Mouse (Mus musculus): Measurements from ENCODE around the gene Lsm4.

Lsm4 gene

DNA sequence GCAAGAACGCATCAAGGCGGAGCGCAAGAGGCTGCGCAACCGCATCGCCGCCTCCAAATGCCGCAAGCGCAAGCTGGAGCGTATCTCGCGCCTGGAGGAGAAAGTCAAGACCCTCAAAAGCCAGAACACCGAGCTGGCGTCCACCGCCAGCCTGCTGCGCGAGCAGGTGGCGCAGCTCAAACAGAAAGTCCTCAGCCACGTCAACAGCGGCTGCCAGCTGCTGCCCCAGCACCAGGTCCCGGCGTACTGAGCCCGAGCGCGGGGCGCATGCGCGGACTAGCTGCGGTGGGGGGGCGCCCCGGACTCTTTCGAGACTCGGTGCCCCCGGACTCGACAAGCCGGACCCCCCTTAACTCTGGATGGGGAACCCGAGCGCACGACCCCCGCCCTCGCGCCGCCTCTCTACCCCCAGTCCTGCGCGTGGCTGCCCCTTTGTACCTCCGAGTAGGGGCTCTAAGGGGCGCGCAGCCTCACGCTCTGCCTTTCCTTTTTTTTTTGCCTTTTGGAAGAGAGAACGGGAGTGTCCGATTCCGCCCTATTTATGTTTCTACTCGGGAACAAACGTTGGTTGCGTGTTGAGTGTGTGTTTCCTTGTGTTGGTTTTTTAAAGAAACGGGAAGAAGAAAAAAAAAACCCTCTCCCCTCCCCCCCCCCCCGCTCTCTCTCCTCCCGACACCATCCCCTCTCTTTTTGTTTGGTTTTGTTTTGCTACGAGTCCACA, 26.9 kb downstream of the Lsm4 start:
- ATAC-seq (ENCODE audit: low TSS enrichment), result peak; percentile 3

DNA sequence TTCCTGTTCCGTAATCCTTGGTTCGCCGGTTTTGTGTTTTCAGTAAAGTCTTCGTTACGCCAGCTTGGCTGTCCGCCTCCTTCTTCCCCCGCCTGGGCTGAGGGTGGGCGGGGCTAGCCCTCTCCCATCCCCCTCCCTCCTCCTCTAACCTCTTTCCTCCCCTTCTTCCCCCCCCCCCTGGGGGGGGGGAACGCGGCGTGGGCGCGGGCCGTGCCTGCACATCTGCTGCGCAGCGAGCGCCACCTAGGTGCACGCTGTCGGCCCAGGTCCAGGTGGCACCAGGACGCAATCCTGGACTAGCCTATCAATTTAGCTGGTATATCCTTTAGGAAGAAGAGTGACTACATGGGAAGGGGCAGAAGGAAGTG, 27.5 kb downstream of the Lsm4 start:
- ATAC-seq (ENCODE audit: low TSS enrichment), result peak; percentile 2; the same call in 1 of the 2 replicates

DNA sequence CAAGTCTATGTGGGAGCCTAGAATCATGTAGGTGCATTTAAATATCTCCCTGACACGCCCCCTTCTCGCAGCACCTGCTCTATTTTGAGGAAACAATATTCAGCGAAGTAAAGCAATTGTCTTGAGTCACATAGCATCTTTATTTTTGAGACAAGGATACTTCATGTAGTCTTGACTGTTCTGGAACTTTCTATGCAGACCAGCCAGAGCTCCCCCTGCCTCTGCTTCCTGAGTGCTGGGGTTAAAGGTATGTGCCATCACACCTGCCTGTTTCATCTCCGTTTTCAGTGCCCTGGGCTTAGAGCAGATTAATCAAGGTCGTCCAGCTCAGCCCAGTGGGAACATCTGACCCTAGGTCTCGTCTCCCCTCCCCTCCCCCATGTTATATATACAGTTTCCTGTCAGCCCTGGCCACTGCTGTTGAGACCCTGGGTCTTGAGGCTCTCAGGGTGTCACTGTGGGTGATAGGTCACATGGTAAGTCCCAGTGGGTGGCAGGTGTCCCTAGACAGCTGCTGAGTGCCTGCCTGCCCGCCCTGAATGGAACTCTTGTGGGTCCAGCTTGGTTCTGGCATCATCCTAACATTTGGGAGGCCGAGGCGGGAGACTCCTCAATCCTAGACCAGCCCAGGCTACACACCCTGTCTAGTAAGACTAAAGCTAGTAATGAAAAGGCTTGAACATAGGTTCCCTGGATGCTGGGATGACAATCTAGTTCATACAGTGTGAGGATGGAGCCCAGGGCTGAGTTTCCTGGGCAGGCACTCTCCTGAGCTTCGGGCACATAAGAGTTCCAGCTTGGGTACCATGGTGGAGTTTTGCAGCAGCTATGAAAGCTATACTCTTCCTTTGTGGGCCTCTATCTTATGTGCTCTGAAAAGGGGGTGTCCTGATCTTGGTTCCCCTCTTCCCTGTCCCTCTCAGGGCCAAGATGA, 28.3 kb downstream of the Lsm4 start:
- no peak for ATAC-seq (ENCODE audit: low TSS enrichment)

DNA sequence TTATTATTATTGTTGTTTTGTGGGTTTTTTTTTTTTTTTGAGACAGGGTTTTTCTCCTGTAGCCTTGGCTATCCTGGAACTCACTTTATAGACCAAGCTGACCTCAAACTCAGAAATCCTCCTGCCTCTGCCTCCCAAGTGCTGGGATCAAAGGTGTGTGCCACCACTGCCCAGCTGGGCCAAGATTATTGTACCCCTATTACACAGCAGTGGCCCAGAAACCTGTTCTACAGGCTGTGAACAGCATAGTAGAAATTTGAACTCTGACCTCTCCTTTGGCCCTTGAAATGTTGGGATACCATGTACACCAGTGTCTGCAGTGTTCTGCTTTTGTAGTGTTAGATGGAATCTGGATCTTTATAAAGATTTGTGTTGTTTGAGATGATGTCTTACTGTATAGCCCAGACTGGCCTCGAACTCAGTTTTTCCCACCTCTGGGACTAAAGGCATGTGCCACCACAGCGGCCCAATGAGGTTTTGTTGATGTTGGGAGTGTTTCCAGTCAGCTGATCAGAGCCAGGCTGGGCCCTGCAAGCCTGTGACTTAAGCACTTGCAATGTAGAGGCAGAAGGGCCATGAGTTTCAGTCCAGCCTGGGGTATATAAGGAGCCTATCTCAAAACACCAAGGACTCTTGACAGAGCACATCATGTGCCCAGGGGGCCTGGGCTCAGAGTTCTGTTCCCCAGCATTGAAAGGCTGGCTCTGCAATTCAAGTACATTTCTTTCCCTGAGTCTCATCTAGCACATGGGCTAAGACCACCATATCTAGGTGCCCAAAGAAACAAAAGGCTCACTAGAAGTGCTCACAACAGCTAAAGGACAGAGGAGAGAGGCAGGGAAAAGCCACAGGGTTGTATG, 29.2 kb downstream of the Lsm4 start:
- no peak for ATAC-seq (ENCODE audit: low TSS enrichment)

DNA sequence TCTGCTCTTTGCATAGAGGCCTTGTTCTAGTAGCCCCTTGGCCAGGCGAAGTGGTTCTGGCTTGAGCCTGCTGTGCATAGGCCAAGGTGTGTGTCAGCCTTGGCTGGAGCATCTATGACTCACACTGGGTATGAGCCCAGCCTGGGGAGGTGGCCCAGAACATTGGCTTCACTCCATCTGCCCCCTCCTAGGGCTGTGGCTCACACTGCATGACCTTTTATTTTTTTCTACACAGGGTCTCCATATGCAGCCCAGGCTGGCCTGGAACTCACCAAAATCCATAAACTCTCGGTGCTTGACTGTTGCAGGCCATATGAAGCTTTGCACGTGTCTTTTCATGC, 29.8 kb downstream of the Lsm4 start:
- ATAC-seq (ENCODE audit: low TSS enrichment), result no peak

DNA sequence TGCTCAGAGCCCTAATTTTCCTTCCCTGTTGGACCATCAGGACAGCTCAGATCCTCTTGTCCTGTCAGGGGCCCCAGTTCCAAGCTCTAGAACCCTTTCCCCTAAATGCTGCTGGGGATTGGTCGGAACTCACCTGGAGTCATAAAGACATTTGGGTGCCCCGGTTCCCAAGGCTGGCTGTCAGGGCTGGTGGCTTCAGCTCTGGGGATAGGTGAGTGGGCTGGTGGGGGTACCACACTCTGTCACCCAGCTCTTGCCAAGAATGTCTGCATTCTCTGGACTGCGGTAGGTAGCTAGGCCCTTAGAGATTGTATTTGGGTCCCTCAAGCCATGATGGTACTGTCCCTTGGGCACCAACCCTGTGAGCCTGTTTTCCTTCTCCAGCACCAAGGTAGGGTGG, 30.2 kb downstream of the Lsm4 start, which contains the start of gene Iqcn:
Iqcn (plus strand) TSS at position 171 of the 400 bp plus-strand sequence.
- no peak for ATAC-seq (ENCODE audit: low TSS enrichment)

DNA sequence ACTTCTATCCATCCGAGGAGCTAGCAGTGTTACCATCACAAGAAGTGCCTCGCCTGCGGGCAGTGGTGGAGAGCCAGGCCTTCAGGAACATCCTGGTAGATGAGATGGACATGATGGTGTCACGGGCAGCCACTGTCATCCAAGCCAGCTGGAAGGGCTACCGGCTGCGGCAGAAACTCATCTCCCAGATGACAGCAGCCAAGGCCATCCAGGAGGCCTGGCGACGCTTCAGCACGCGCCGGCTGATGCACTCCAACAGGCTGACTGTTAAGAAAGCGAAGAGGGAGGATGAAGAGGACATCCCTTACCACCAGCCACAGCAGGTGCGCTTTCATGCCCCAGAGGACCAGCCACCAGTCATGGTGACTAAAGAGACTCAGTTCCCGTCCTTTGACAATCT, 35.2 kb downstream of the Lsm4 start:
- ATAC-seq (ENCODE audit: low TSS enrichment), result no peak

DNA sequence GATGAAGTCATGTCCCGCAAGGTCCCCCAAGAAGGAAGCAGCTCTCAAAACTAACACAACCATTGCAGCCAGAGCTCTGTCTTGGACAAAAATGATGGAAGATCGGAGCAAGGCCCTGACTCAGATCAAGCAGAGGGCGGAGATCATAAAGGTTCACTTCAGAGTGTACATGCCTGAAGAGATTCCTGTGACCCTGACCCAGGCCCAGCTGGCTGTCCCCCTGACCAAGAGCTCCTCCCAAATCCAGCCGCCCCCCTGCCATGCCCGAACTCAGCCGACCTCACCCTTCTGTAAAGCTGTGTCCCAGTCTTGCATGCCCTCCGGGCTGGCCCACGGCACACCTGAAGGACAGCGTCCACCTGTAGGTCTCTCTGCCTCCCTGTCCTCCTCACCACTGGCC, 36.7 kb downstream of the Lsm4 start:
- no peak for ATAC-seq (ENCODE audit: low TSS enrichment)

- no peak for ATAC-seq (ENCODE audit: low TSS enrichment)
Measured at GRCm38 (mm10) chr8:70710296-70710695, 37.2 kb downstream of the Lsm4 start.

DNA sequence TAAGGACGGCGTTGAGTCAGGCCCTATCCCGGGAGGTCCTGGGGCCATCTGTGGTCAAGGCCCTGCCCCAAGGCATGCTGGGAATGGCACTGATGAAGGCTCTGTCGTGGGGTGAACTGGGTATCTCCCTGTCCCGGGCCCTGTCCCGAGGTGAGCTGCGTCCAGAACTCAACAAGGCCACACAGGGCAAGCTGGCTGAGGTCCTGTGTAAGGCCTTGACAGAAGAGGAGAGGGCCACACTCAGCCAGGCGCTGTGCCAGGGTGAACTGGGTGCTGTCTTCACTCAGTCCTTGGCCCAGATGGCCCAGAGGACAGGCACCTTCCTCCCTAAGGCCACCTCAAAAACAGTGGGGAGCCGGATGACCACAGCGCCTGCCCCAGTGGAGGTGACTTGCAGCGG, 38.0 kb downstream of the Lsm4 start:
- no peak for ATAC-seq (ENCODE audit: low TSS enrichment)

DNA sequence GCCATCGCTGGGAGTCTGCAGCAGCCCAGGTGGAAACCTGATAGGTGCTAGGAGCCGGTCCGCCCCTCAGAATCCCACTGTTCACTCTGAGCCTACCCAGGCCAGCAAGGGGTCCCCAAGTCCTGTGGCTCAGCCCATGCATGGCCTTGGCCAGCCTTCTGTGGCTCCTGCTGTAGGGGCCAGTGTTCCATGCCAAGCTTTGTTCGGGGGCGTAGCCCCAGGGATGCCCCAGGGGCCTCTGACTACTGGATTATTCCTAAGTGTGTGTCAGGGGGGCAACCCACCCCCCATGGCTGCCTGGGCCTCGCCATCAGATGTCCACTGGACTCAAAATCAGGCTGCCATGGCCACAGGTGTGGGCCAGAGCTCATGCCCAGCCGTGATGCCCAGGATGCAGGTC, 40.9 kb downstream of the Lsm4 start:
- ATAC-seq (ENCODE audit: low TSS enrichment), result no peak

GRCm38 (mm10) chr8:70715086-70715485, 42.0 kb downstream of the Lsm4 start:
- ATAC-seq (ENCODE audit: low TSS enrichment), result no peak

GRCm38 (mm10) chr8:70716521-70717400, 43.7 kb downstream of the Lsm4 start:
- no peak for ATAC-seq (ENCODE audit: low TSS enrichment)

DNA sequence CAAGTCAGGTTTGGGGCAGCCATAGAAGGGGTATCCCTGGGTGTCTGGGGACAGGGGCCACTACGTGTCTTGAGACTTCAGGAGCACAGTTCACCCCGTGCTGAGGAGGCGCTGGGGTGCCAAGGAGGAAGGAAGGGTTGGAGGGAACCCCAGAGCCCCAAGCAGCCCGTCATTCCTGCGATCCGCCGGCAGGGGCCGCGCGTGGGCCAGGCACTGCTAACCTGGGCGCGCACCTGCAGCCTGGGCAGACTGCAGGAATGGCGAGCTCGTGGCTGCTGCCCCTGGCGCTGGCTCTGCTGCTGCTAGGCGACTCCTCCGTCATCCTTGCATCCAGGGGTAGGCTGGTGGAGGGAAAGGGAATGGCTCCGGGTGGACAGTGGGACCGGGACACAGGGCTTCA, 45.2 kb downstream of the Lsm4 start, which contains the start of gene Gm3336:
Gm3336 (plus strand) TSS at position 247 of the 400 bp plus-strand sequence.
- peak; percentile 74 for ATAC-seq (ENCODE audit: low TSS enrichment)

- ATAC-seq (ENCODE audit: low TSS enrichment), result no peak
Measured at GRCm38 (mm10) chr8:70719796-70720270, 46.8 kb downstream of the Lsm4 start.

- 0 out of 2 replicates have a peak, but pooled peaks have one; percentile 56 for ATAC-seq (ENCODE audit: low TSS enrichment)
Measured at GRCm38 (mm10) chr8:70720739-70721138, 47.7 kb downstream of the Lsm4 start.

DNA sequence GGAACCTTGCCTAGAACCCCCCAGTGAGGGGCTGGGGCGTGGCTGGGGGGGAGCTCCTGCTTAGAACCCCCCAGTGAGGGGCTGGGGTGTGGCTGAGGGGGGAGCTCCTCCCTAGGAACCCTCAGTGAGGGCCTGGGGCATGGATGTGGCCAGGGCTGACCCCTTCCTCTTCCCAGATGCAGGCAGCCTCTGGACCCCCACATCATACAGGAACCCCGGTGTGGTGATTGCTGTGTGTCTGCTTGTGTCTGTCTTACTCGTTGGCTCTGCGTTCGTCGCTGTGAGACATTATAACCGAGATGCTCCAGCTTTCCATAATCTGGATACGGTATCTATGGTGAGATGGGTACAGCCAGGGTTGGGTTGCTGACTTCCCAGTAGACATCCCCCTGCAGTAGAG, 48.6 kb downstream of the Lsm4 start:
- no peak for ATAC-seq (ENCODE audit: low TSS enrichment)

- ATAC-seq (ENCODE audit: low TSS enrichment), result no peak
Measured at GRCm38 (mm10) chr8:70723486-70724210, 50.6 kb downstream of the Lsm4 start, which contains the start of gene Pde4c. Pde4c (plus strand) TSS chr8:70723720.

DNA sequence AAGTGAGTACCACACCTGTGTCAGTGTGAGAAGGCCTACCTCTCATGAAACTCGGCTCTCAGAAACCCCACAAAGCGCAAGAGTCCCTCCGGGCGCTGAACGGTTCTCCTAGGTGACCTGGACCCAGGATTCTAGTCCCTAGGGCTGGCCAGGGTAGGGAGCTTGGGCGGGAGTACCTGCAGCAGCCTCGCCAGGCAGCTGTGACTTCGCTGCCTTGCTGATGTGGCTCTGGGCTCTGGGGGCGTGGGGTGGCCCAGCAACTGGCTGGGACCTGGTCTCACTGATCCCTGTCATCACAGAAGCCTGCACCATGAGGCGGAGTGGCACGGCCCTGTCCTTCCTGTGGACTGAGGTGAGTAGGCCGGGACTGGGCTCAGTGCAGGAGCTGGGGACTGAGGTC, 51.2 kb downstream of the Lsm4 start:
- no peak for ATAC-seq (ENCODE audit: low TSS enrichment)

DNA sequence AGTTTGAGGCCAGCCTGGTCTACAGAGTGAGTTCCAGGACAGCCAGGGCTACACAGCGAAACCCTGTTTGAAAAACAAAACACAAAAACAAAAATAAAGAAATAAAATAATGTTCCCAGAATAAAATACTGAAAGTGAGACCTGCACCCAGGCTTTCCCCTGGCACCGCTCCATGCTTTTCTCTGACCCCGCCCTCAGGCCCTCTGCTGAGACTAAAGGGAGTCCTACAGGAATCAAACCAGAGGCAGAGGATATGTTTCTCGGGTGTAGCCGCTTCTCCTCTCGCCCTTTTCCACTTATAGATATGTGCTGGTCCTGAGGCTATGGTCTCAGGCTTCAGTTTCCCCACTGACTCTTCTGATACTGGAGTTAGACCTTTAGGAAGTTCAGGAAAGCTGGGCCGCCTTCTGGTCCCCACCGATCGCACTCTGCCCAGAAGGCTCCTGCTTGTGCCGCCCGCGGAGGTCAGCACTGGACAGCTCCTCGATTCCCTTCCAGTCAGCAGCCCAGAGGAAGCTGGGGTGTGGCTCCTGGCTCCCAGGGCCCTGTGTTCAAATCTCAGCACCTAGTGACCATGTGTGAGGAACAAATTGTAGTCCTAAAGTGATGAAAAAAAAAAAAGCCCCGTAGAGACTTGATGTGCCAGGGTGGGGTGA, 52.9 kb downstream of the Lsm4 start:
- ATAC-seq (ENCODE audit: low TSS enrichment), result no peak
